Mouse (Mus musculus) small intestine, adult 2 months (tissue): ENCODE results near the gene Notch1. TPM values are rescaled to one million over a fixed set of nuclear protein-coding genes. Genes with fewer than 3 reads are reported as not detected.

Experiments used
- H3K27ac ChIP-seq: fragments of 200-500 bp; 2 replicates; pipeline ENCODE4 v1.5.1; 2012; ENCODE audit warnings: low read depth, low read length, control low read depth, inconsistent platforms; ENCODE audit not compliant: insufficient read depth
- H3K27me3 ChIP-seq: fragments of 200-500 bp; 2 replicates; pipeline ENCODE4 v1.6.1; 2012; ENCODE audit warnings: mild to moderate bottlenecking, moderate library complexity, low read length, inconsistent platforms; ENCODE audit not compliant: control insufficient read depth, insufficient read depth
- H3K36me3 ChIP-seq: fragments of 200-500 bp; 2 replicates; pipeline ENCODE4 v1.6.1; 2012; ENCODE audit warnings: mild to moderate bottlenecking, low read length, control low read depth, inconsistent platforms; ENCODE audit not compliant: control insufficient read depth, insufficient read depth
- H3K4me1 ChIP-seq: fragments of 200-500 bp; 2 replicates; pipeline ENCODE4 v1.6.1; 2012; ENCODE audit warnings: low read length, inconsistent platforms, mixed read lengths; ENCODE audit not compliant: control insufficient read depth, insufficient read depth, insufficient read length
- H3K4me3 ChIP-seq: fragments of 200-500 bp; 2 replicates; pipeline ENCODE4 v1.5.1; 2012; ENCODE audit warnings: low read depth, mild to moderate bottlenecking, control low read depth, inconsistent platforms, low read length, moderate library complexity
- CTCF ChIP-seq: fragments of 200-500 bp; IDR thresholded peaks from 2 replicates; pipeline ENCODE4 v1.5.1; 2012; ENCODE audit warnings: low read depth, mild to moderate bottlenecking, control low read depth, inconsistent platforms, low read length, moderate library complexity, mixed read lengths; ENCODE audit not compliant: insufficient replicate concordance, insufficient read length; ENCODE audit errors: extremely low read depth
- POLR2A ChIP-seq: fragments of 200-500 bp; IDR thresholded peaks from 2 replicates; pipeline ENCODE4 v1.6.1; 2012; ENCODE audit warnings: low read depth, mild to moderate bottlenecking, control low read depth, inconsistent platforms, low read length, moderate library complexity
- WGBS: fragments of 180-500 bp; shearing (Covaris S2); methylation state at CpG from one replicate; pipeline ENCODE4 v1.1.7; 2018; 5-methylcytosine and 5-hydroxymethylcytosine counted together
- polyA plus RNA-seq: library from polyadenylated mRNA; depleted of rRNA; stranded (reverse); fragments of >200 nt; gene quantifications from 2 replicates; pipeline ENCODE4 v1.2.3, GENCODE M21; 2012

Notch1 gene
- polyA plus RNA-seq, 1 experiment: 19.6 TPM

DNA sequence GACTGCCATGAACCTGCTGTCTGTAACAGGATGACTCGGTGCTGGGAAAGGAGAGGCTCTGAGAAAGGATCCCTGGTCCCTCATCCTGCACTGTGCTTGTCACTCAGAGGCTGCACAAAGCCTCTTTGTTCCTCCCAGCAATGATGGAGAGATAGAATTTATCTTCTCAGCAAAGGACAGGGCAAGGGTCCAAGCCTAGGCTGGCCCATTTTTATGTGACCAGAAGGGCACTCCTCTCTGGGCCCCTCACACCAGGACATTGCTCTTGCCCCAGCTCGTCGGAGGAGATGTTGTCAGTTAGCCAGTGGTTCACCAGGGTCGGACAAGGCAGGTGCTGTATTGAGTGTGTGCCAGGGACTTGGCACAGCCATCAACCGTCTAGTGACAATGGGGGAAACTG lies 16.8 kb upstream of the Notch1 start:
- no peak overlapping the region for H3K27ac ChIP-seq
- 9% methylated on average over 5 of the region's 5 CpGs for WGBS
- peaks cover 5% of the 10 kb centered on the region for H3K4me1 ChIP-seq
- TF ChIP-seq POLR2A (no peak), CTCF (no peak)
- H3K4me3 ChIP-seq: no peak overlapping the region
- no peaks in the 10 kb centered on the region for H3K27me3 ChIP-seq
- no peaks in the 10 kb centered on the region for H3K36me3 ChIP-seq

DNA sequence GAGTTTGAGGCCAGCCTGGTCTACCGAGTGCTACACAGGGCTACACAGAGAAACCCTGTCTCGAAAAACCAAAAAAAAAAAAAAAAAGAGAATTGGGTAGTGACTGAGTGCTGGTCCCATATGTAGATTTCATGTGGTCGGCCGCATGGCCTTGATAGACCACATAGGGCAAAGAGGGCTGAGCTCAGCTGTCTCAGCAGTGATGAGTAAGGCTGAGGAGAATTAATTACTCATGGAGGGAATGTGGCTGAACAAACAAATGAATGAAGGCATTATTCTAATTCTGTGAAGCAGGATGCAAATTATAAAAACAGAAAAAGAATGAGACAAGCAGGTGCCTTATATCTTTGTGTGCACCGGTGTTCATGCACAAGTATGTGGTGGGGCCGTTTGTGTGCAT lies 15.4 kb upstream of the Notch1 start:
- no peaks in the 10 kb centered on the region for H3K27me3 ChIP-seq
- 82% methylated on average over 6 of the region's 6 CpGs for WGBS

DNA sequence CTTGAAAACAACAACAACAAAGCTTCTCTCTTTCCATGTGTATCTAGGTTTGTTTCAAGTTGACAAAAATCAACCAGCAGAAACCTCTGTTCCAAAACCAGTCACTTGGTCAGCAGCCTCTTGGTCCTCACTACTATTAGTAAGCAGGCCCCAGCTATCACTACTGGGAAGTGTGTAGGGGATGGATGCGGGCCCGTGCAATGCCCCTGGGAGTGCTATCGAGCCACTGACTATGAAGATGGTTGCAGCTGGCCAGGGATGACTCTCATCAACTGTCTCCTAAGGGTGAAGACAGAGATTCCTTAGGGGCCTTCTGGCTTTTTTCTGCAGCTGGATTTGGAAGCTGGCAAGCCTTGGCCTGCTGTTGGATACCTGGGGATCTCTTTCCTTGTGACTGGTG lies 13.4 kb upstream of the Notch1 start:
- Histone ChIP-seq H3K27ac (no peak overlapping the region), H3K4me1 (peaks cover 3% of the 10 kb centered on the region), H3K36me3 (no peaks in the 10 kb centered on the region), H3K27me3 (no peaks in the 10 kb centered on the region), H3K4me3 (no peak overlapping the region)
- TF ChIP-seq CTCF (no peak), POLR2A (no peak)
- WGBS: 86% methylated on average over 3 of the region's 3 CpGs

More for the DNA sequence above, 15.4 kb upstream of the Notch1 start:
- H3K27ac ChIP-seq: no peak overlapping the region
- no peaks in the 10 kb centered on the region for H3K36me3 ChIP-seq
- H3K4me3 ChIP-seq: no peak overlapping the region
- peaks cover 5% of the 10 kb centered on the region for H3K4me1 ChIP-seq
- no peak for TF ChIP-seq POLR2A
- TF ChIP-seq CTCF: no peak

DNA sequence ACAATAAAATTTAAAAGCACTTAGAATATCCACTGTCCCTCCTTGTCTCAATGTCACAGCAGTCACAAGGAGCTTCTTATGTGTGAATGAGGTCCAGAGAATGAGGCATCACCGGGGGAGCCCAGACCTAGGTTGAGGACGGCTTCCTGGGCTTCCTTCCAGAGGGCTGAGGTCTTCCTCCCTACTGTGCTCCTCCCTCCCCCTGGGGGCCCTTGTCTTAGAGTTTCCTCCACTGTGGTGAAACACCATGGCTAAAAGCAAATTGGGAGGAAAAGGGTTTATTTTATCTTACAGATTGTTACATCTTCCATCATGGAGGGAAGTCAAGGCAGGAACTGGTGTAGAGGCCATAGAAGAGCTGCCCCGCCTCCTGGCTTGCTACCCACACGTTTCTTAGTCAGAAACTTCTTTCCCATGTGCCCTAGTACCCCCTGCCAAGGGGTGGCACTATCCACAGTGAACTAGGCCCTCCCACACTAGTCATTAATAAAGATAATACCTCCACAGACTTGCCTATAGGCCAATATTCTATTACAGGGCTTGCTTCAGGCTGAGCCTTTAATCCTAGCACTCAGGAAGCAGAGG lies 12.8 kb upstream of the Notch1 start:
- 54% methylated on average over 4 of the region's 4 CpGs for WGBS
- TF ChIP-seq POLR2A (no peak), CTCF (no peak)
- no peaks in the 10 kb centered on the region for H3K27me3 ChIP-seq
- H3K36me3 ChIP-seq: no peaks in the 10 kb centered on the region
- no peak overlapping the region for H3K27ac ChIP-seq
- no peak overlapping the region for H3K4me3 ChIP-seq
- peaks cover under 1% of the 10 kb centered on the region; the same call in 1 of the 2 replicates for H3K4me1 ChIP-seq

DNA sequence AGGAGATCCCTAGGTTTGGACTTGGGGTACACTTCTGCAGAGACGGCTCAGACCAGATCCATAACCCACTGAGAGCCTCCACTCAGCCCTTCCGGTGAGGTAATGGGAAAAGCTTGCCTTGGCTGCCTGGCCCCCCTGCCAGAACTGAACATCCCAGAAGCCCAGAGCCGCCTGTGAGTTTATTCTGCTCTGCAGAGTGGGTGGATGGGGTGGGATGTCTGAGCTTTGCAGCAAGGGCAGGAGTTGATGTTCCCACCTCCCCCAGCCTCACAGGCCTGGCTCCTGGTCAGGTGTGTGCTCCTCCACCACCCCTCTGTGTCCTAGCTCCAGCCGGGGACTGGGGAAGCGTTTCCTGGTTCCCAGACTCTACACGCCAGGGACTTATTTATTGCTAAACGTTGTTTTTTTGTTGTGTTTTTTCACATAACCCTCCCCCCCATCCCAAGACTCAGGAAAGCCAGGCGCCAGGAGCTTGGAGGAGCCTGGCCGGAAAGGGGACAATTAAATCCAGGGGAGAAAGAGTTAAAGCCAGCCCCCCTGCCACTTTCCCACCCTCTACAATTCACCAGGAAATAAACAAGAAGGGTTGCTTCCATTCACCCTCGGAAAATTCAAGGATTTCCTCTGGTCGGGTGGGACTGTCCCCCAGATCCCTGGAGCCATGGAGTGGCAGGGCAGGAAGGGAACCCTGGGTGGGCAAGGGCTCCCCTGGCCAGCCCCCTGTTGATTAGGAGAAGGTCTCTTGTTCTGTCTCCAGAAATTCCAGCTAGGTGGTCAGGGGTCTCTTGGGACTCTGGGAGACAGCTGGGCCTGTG lies 10.2 kb upstream of the Notch1 start:
- Histone ChIP-seq H3K27me3 (no peaks in the 10 kb centered on the region), H3K4me1 (no peaks in the 10 kb centered on the region; the same call in 1 of the 2 replicates), H3K36me3 (no peaks in the 10 kb centered on the region), H3K4me3 (no peak overlapping the region), H3K27ac (no peak overlapping the region)
- TF ChIP-seq POLR2A (no peak), CTCF (no peak)
- WGBS: 76% methylated on average over 11 of the region's 11 CpGs

DNA sequence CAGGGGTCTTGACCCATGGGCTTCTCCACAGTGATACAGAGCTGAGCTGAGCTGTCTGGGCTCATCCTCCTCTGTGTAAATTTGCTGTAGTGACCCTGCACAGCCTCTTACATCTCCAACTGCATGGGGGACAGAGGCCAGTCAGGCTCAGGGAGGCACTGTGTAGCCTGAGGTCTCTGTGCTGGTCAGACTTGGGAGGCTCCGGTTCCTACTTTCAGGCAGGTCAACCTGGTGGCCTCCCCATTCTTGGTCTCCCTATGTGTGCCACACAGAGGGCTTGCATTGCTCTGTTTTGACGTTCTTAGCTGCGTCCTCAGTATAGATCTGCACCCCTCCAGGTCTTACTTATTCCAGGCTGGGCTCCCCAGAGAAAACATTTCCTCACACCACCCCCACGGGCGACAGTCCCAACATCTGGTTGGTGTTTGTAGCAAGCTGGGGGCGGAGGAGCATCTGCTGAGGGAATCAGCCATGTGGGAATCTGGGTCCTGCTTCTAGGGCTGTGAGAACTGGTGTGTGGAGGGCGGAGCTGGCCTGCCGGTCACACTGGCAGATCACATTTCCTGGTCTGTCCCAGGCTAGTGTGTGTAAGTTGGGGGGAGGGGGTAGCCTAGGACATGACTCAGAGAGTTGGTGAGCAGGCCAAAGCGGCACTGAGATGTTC lies 9.0 kb upstream of the Notch1 start:
- Histone ChIP-seq H3K4me3 (no peak overlapping the region), H3K27me3 (no peaks in the 10 kb centered on the region), H3K36me3 (no peaks in the 10 kb centered on the region), H3K4me1 (no peaks in the 10 kb centered on the region; the same call in 1 of the 2 replicates), H3K27ac (no peak overlapping the region)
- WGBS: 42% methylated on average over 9 of the region's 9 CpGs
- TF ChIP-seq CTCF (no peak), POLR2A (no peak)

DNA sequence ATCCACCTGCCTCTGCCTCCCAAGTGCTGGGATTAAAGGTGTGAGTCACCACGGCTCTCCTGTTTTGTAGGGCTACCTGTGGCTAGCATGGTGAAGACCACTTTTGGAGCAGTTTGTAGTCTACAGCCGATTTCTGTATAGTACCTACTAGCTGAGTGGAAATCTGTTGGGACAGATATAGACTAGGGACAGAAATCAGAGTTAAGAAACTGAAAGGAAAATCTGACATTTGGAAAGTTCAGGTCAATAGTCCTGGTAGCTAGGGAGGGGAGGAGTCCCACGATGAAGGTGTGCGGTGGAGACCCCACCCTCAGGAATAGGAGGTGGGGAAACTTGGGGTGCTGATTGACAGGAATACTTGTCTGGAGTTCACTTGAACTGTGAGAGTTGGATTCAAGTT lies 5.9 kb upstream of the Notch1 start:
- TF ChIP-seq POLR2A (no peak), CTCF (no peak)
- H3K27ac ChIP-seq: no peak overlapping the region
- WGBS: 54% methylated on average over 4 of the region's 4 CpGs
- no peaks in the 10 kb centered on the region; the same call in 1 of the 2 replicates for H3K4me1 ChIP-seq
- no peaks in the 10 kb centered on the region for H3K27me3 ChIP-seq
- no peaks in the 10 kb centered on the region for H3K36me3 ChIP-seq
- H3K4me3 ChIP-seq: no peak overlapping the region
